Mouse (Mus musculus) liver (tissue): ENCODE measurements around the gene 1700042G07Rik.
"Not testable (repeated sequence)": the region's sequence is repeated elsewhere in the genome, so short reads cannot be mapped to it uniquely, and the experiment has no call there.

Experiments used
- DNase-seq: peaks from one replicate; pipeline ENCODE4 v3.0.0-alpha.2; 2020; ENCODE audit warnings: mixed read lengths

1700042G07Rik gene

DNA sequence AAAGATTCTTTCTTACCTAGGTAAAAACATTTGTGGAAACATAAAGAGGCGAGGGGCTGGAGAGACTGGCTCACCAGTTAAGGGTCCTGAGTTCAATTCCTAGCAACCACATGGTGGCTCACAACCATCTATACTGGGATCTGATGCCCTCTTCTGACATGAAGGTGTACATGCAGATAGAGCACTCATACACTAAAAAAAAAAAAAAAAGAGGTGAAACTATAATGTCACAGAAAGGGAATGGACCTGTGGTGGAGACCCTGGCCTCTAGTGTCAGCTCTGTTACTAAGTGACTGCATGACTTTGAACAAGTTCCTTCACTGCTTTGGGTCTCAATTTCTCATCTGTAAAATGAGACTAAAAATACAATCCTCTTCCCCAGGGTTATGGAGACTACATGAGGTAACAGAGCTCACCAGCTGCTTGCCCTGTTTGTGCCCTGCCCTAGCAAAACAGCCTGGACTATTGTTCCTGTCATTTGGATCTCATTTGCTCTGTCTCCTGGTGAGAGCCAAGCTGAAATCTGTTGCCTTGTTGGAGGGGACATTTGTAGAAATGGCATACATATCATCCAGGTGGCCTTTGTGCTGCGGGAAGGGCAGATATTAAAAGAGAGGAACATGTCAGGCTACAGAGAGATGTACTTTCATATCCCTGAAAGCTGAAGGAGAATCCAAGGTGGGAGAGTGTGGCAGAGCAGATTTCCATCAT is 42.9 kb downstream of the 1700042G07Rik start:
- DNase-seq, result no peak

DNA sequence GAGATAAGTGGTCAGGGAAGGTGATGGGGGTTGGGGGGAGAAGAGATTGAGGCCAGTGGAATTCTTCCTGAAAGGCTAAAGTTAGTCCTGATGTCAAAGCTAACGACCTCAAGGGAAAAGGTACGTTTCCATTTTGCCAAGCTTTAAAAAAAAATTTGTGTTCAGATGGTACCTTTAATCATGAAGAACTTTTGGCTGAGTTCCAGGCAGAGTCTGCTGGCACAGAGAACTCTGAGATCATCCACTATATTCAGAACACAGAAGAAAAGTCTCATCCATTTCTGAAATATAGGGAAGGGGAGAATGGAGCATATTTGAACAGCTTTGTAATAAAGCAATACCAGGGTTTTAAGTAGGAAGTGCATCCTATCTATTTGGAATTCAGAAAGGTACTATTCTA is 43.9 kb downstream of the 1700042G07Rik start:
- no peak for DNase-seq

DNA sequence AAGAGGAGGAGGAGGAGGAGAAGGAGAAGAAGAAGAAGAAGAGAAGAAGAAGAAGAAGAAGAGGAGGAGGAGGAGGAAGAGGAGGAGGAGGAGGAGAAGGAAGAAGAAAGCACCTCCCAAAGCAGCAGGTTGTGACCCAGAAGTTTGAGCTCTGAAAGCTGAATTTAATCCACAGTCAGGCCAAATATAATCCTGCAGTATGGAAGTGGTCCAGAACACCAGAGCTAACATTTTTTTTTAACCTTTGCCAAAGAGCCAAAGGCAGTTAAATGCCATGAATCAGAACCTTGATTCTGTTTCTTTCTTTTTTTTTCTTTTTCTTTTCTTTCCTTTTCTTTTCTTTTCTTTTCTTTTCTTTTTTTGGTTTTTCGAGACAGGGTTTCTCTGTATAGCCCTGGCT is 44.5 kb downstream of the 1700042G07Rik start:
- DNase-seq, result not testable (repeated sequence)

DNA sequence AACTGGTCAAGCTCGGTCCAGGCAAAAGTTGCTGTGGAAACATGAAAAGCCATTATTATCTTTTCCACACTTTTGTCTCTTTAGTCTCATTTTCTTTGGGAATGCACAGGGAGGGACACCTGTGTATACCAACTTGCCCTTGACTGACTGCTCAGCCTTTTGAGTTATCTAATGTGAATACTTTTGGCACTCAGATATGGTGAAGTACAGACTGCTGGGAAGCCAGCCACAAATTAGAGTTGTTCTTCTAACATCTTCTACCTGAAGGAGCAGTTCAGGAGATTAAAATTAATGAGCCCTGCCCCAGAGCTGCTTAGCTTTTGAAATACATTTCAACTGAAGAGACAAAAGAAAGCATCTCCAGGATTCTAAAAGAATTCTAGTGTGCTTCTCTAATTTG is 45.9 kb downstream of the 1700042G07Rik start:
- no peak for DNase-seq

DNA sequence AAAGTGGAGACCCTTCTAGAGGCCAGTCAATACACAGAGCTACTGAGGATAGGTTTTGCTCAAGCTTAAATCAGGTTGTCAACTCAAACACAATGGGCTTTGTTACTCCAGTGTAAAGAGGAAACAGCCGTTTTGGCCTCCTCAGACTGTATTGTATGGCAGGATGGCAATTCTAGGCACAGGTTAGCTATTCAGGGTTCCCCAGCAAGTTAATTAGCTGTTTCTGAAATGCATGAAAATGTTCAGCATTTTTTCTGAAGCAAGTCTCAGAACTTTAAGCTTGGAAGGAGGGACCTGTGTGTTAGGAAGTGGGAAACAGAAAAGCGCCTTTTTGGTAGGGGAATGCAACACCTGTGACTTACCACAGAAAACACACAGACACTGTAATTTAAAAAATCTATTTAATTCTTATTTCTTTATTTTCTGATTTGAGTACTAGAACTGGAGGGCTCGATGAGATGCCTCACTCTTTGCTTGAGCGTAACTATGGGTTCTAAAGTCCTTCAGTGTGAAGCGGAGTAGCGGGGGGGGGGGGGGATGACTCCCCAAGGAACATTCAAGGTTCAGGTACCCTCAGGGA is 47.0 kb downstream of the 1700042G07Rik start:
- no peak for DNase-seq

DNA sequence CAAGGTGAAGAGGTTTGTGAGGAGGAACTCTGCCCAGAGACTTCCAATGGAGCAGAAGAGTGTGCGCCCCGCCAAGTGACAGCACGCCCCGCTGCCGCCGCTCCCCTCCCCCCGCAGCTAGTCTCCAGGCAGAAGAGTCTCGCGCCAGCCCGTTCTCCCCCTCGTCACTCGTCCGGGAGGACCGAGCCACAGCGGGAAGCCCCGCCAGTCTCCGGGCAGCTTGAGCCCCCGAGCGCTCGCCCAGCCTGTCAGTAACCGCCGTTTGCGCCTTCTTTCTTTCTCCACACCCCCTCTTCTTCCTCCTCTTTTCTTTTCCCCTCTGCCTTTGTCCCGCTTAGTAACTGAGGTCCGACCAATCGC is 47.6 kb downstream of the 1700042G07Rik start:
- no peak for DNase-seq

DNA sequence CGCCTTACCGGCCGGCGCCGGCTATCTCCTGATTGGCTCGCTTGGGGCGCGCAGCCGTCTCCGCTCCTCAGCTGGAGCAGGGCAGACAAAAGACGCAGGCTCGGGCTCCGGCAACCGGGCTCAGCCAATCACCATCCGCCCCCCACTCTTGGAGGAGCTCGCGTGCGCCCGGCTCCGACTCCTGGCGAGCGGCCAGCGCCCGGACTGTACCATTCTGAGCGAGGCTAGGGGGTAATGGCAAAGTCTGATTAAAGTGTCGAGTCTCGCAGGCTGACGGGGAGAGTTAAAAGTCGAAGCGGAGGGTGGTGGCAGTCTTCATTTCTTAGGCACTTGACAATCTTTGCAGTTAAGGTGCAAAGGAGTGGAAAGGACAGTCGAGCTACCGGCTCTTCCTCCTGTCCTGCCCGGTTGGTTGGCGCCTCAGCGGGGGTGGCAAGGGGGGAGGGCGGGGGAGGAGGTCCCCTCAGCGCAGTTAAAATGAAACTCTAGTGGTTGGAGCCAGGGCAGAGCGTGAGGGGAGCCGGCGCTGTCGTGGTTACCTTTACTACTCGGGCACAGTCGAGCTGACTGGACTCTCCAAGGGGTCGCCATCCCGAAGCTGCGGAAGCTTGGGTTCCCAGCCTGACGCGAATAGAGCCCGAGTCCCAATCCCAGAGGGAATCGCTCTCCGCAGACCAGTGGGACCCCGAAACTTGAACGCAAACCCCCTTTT is 48.1 kb downstream of the 1700042G07Rik start, which contains the start of gene Pik3r3:
Pik3r3 (plus strand) TSS at position 479 of the 712 bp plus-strand sequence.
- DNase-seq, result peak; percentile 99

DNA sequence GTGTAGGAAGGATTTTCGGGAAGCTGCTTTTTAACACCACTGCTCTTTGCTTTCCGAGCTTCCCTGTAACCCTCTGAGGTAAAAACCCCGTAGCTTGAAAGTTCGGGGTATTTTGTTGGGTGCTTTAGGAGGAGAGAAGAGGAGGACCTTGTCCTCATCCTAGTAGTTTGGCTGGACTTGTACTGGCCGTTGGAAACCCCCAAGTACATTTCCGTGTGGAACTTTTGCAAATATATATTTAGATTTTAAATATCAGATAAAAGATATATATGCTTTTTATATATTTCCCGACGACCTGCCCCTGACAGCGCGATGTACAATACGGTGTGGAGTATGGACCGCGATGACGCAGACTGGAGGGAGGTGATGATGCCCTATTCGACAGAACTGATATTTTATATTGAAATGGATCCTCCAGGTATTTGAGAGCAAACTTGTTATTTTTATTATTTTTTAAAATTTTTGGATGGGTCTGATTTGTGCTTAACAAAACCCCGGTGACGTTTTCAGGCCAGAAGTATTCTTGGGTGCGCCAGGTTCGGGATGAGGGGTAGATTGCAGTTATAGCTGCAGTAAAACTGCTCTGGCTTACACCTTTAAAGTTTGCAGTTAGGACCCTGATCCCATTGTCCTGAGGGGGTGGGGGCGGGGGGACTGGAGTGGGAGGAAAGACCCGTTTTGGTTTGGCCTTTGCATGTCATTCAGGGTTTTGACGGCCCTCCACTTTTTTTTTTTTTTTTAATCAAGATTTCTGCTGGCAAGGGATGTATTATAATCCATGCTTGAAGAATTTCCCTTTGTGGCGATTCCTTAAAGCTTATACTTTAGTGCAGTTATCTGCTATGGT is 49.0 kb downstream of the 1700042G07Rik start:
- peak; percentile 34 for DNase-seq

DNA sequence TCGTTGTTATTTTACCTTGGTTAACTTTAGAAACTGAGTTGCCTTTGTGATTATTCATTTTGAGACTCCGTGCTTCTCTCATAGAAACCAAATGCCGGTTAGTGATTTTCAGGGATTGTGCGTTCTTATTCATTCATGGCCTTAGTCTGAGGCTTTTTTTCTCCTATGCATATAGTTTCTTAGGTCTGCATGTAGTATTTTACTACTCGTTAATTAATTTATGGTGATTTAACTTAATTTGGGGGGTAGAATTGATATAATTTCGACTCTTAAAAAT is 49.6 kb downstream of the 1700042G07Rik start:
- no peak for DNase-seq
